Mouse (Mus musculus) kidney, postnatal 0 days (tissue): ENCODE measurements at regions not wholly inside any gene's neighbourhood (a gene's known extent, or its start where the extent isn't known, plus 50 kb on each side); places are given as distances from the start of the nearest gene placed in this dataset.

ENCODE experiments used
- ATAC-seq: fragments of 200-750 bp; cut with Nextera tagmentation; replicated peaks from 2 replicates; pipeline ENCODE4 v1.8.0; 2017; ENCODE audit warnings: low read depth, moderate number of reproducible peaks, moderate TSS enrichment, moderate library complexity; ENCODE audit not compliant: low FRiP score
- DNase-seq: peaks from one replicate; pipeline ENCODE4 v3.0.0-alpha.2; 2016; ENCODE audit warnings: low spot score
- H3K27ac ChIP-seq: fragments of 300-500 bp; sonication (generic); 2 replicates; pipeline ENCODE4 v1.5.1; 2014; ENCODE audit warnings: mild to moderate bottlenecking
- H3K27me3 ChIP-seq: fragments of 300-500 bp; sonication (generic); 2 replicates; pipeline ENCODE4 v1.6.1; 2014; ENCODE audit warnings: low read length, mixed read lengths; ENCODE audit not compliant: insufficient read depth
- H3K36me3 ChIP-seq: fragments of 300-500 bp; sonication (generic); 2 replicates; pipeline ENCODE4 v1.6.1; 2014; ENCODE audit warnings: low read length, mixed read lengths; ENCODE audit not compliant: insufficient read depth
- H3K4me1 ChIP-seq: fragments of 300-500 bp; sonication (generic); replicated peaks from 2 replicates; pipeline ENCODE4 v1.6.1; 2014; ENCODE audit warnings: antibody characterized with exemption, low read length, mixed read lengths; ENCODE audit not compliant: insufficient read depth
- H3K4me2 ChIP-seq: fragments of 300-500 bp; sonication (generic); 2 replicates; pipeline ENCODE4 v1.6.1; 2014; ENCODE audit warnings: mild to moderate bottlenecking, low read length, moderate library complexity, mixed read lengths
- H3K4me3 ChIP-seq: fragments of 300-500 bp; sonication (generic); replicated peaks from 2 replicates; pipeline ENCODE4 v1.5.1; 2014; ENCODE audit warnings: low read depth, low read length
- H3K9ac ChIP-seq: fragments of 300-500 bp; sonication (generic); 2 replicates; pipeline ENCODE4 v1.6.1; 2014; ENCODE audit warnings: low read depth, low read length
- H3K9me3 ChIP-seq: fragments of 300-500 bp; sonication (generic); replicated peaks from 2 replicates; pipeline ENCODE4 v1.6.1; 2016; ENCODE audit warnings: low read length, inconsistent platforms, mixed read lengths
- CTCF ChIP-seq: IDR thresholded peaks from 2 replicates; pipeline ENCODE4 v1.5.1; 2016; ENCODE audit warnings: antibody characterized with exemption, low read depth, mild to moderate bottlenecking, moderate library complexity
- WGBS: fragments of 180-500 bp; shearing (Covaris S2); extraction: QIAGEN DNeasy Blood & Tissue Kit; methylation state at CpG from one replicate; pipeline ENCODE4 v1.1.7; 2014; 5-methylcytosine and 5-hydroxymethylcytosine counted together

DNA sequence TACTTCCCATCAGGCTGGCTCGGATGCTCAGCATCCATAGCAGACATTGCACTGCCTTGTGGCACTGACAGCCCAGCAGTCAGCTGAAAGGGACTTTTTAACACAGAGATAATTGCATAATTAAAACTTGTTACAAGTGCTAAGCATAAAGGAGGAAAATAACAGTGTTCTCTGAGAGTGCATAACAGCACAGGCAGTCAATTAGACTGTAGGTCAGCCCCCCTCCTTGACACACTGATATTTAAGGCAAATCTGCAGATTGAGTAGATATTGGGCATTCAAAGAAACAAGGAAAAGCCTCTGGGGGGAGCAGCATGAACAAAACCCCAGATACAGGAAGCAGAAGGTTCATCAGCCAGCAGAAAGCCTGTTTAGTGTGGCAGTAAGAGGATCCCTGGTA is 237.8 kb upstream of the Cdh11 start:
- DNase-seq: no peak
- TF ChIP-seq CTCF: no peak
- Histone ChIP-seq H3K4me3 (no peak overlapping the region), H3K27me3 (no peaks in the 10 kb centered on the region), H3K4me1 (no peaks in the 10 kb centered on the region), H3K9ac (no peak overlapping the region), H3K27ac (no peak overlapping the region), H3K4me2 (no peak overlapping the region), H3K36me3 (no peaks in the 10 kb centered on the region), H3K9me3 (no peaks in the 10 kb centered on the region)
- ATAC-seq: no peak
- WGBS: 63% methylated on average over 1 of the region's 1 CpGs

DNA sequence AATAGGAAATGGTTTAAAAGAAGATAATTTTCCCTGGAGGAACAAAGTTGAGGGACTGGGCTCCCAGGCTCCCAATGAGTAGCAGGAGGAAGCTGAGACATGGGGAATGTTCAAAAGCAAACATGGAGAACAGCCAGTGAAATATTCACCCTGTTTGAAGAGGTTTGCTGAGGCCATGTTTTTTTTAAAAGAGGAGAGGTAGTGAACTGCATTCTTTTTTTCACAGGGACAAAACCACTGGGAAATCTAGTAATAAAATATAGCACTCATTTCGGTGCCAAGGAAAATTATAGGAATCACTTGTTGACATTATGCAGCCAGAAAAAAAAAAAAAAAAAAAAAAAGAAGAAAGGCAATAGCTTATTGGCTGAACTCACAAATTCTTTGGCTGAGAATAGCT is 246.3 kb upstream of the Cdh11 start:
- Histone ChIP-seq H3K27ac (no peak overlapping the region), H3K4me2 (no peak overlapping the region), H3K4me3 (no peak overlapping the region), H3K9me3 (no peaks in the 10 kb centered on the region), H3K36me3 (no peaks in the 10 kb centered on the region), H3K27me3 (no peaks in the 10 kb centered on the region), H3K4me1 (no peaks in the 10 kb centered on the region), H3K9ac (no peak overlapping the region)
- TF ChIP-seq CTCF: no peak
- peak; percentile 81 for DNase-seq
- no peak for ATAC-seq
- 56% methylated on average over 1 of the region's 1 CpGs for WGBS

DNA sequence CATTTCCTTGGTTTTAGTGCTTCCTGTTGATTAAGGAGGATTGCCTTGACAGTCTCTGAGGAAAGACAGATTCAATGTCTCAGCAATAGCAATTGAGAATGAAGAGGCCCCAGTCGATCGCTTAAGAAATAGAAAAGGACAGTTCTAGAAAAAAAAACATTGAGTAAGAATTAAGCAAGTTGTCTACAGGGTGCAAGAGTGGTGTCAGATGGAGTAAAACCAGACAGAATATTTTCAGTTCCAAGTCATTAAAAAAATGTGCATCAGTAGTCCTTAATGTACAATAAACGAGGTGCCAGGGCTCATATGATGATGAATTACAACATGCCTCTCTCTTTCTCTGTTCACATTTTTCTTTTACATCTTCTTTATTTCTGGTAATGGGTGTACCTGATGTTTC is 248.5 kb upstream of the Cdh11 start:
- Histone ChIP-seq H3K27ac (no peak overlapping the region), H3K36me3 (no peaks in the 10 kb centered on the region), H3K27me3 (no peaks in the 10 kb centered on the region), H3K4me2 (no peak overlapping the region), H3K4me3 (no peak overlapping the region), H3K9ac (no peak overlapping the region), H3K4me1 (no peaks in the 10 kb centered on the region), H3K9me3 (no peaks in the 10 kb centered on the region)
- WGBS: 21% methylated on average over 3 of the region's 3 CpGs
- ATAC-seq: no peak
- no peak for TF ChIP-seq CTCF
- DNase-seq: no peak

DNA sequence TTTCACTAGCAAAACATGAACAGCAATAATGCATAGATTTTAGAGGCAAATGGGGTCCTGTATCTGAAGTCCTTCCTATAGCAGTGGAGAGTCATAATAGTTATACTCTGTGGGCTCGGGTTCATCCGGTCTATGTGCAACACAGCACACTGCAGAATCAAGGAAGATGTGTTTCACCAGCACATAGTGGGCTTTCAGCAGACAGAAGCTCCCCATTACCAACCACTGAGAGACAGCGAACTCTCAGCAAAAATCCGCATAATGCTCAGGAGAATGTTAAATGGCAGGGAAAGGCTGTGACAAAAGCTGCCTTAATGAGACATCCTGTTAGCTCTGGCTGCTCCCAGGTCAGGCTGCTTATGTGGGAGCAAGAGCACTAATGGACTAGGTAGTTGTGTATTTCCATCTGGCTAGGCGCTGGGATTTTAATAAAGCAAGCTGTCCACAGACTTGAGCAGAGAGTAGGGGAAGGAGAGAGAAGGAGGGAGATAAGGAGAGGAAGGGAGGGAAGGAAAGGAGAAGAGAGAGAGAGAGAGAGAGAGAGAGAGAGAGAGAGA is 286.7 kb upstream of the Cdh11 start:
- Histone ChIP-seq H3K36me3 (no peaks in the 10 kb centered on the region), H3K4me1 (no peaks in the 10 kb centered on the region), H3K4me3 (no peak overlapping the region), H3K4me2 (no peak overlapping the region), H3K9ac (no peak overlapping the region), H3K27me3 (no peaks in the 10 kb centered on the region), H3K27ac (no peak overlapping the region), H3K9me3 (no peaks in the 10 kb centered on the region)
- no peak for ATAC-seq
- TF ChIP-seq CTCF: no peak
- 88% methylated on average over 5 of the region's 5 CpGs for WGBS
- DNase-seq: no peak

DNA sequence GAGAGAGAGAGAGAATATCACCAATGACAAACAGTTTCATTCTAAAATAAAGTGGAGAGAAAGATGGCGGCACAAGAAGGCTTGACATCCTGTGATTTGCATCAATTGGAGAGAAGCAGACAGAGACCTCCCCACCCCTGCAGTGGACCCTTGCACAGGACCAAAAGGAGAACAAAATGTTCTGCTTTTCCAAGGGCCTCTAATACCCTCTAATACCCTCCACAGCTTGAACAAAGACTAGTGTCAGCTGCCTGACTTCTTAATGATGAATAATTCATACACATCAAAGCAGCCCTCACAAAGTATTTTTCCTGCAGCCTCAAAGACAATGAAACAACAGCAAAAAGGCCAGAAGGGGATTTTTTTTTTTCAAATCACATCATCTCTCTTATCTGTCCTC is 287.2 kb upstream of the Cdh11 start:
- Histone ChIP-seq H3K4me3 (no peak overlapping the region), H3K9ac (no peak overlapping the region), H3K27ac (no peak overlapping the region), H3K36me3 (no peaks in the 10 kb centered on the region), H3K9me3 (no peaks in the 10 kb centered on the region), H3K4me2 (no peak overlapping the region), H3K27me3 (no peaks in the 10 kb centered on the region), H3K4me1 (no peaks in the 10 kb centered on the region)
- TF ChIP-seq CTCF: no peak
- DNase-seq (no peak), ATAC-seq (no peak)
- WGBS: 71% methylated on average over 1 of the region's 1 CpGs

DNA sequence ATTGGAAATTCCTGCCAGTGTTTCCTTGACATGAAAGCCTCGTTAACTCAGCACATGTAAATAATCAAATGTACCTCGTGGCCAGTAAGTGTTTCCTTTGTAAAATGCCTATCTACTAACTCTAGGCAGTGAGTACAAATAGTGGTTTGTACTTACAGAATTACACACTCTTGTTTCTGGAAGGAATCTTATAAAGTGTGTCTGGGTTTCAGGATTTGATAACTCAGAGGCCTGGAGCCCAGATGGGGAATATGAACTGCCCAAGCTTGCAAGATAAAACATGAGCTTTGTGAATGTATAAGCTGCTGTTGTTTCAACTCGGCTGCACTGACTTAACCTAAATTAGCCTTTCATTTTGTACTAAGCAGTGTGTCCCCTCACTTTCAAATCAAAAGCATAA is 293.1 kb upstream of the Cdh11 start:
- H3K9ac ChIP-seq: no peak overlapping the region
- H3K4me3 ChIP-seq: no peak overlapping the region
- no peaks in the 10 kb centered on the region for H3K9me3 ChIP-seq
- H3K27me3 ChIP-seq: no peaks in the 10 kb centered on the region
- no peaks in the 10 kb centered on the region for H3K4me1 ChIP-seq
- 27% methylated on average over 3 of the region's 3 CpGs for WGBS
- DNase-seq (no peak), ATAC-seq (no peak)
- H3K27ac ChIP-seq: no peak overlapping the region
- TF ChIP-seq CTCF: no peak
- H3K36me3 ChIP-seq: no peaks in the 10 kb centered on the region
- H3K4me2 ChIP-seq: no peak overlapping the region

DNA sequence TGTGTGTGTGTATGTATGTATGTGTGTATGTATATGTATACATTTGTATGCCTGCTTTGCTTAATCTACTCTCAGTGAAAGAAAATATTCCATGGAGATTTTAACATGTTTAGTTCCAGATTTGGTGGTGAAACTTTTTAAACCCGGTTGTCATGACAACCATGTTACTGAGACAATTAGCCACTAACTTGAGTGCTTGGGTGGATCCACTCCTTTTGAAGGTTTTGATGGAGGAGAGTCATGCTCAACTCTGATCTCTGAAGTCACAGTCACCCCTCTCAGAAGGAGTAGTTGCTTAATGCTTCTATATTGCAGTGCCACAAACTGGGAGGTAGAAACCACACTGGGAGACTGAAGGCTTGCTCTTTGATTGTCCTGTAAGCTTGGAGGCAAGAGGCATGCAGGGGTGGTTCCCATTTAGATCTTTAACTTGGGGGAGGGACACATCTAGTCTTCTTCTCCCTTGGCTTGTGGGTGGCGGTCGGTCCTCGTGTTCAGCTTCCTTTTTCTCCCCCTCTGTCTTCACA is 301.6 kb upstream of the Cdh11 start:
- H3K27ac ChIP-seq: no peak overlapping the region
- no peaks in the 10 kb centered on the region for H3K4me1 ChIP-seq
- H3K9me3 ChIP-seq: no peaks in the 10 kb centered on the region
- 75% methylated on average over 4 of the region's 4 CpGs for WGBS
- no peak for TF ChIP-seq CTCF
- DNase-seq (no peak), ATAC-seq (no peak)
- H3K36me3 ChIP-seq: no peaks in the 10 kb centered on the region
- no peak overlapping the region for H3K9ac ChIP-seq
- no peaks in the 10 kb centered on the region for H3K27me3 ChIP-seq
- no peak overlapping the region for H3K4me2 ChIP-seq
- H3K4me3 ChIP-seq: no peak overlapping the region
